Mouse (Mus musculus) lung, postnatal 0 days (tissue): ENCODE measurements at regions not wholly inside any gene's neighbourhood (a gene's known extent, or its start where the extent isn't known, plus 50 kb on each side); places are given as distances from the start of the nearest gene placed in this dataset.

Source experiments
- CTCF ChIP-seq: IDR thresholded peaks from 2 replicates; pipeline ENCODE4 v1.5.1; 2016; ENCODE audit warnings: antibody characterized with exemption, mild to moderate bottlenecking
- EP300 ChIP-seq: IDR thresholded peaks from 2 replicates; pipeline ENCODE4 v1.6.1; 2016; ENCODE audit warnings: antibody characterized with exemption, mild to moderate bottlenecking, control low read depth

GRCm38 (mm10) chr11:114296816-114297334 lies 230.0 kb upstream of the Sdk2 start:
- TF ChIP-seq CTCF (no peak), EP300 (no peak)
